Mouse (Mus musculus) lung, embryonic 14.5 days (tissue): ENCODE results near the gene Inpp4b. TPM values are rescaled to one million over a fixed set of nuclear protein-coding genes. Genes with fewer than 3 reads are reported as not detected.

Source experiments
- ATAC-seq: fragments of 200-750 bp; cut with Nextera tagmentation; 2 replicates; pipeline ENCODE4 v1.8.0; 2017; ENCODE audit warnings: mild to moderate bottlenecking, moderate TSS enrichment, moderate library complexity; ENCODE audit not compliant: insufficient read depth
- DNase-seq: peaks from one replicate; pipeline ENCODE4 v3.0.0-alpha.2; 2015
- H3K27ac ChIP-seq: fragments of 300-500 bp; sonication (generic); 2 replicates; pipeline ENCODE4 v1.5.1; 2014; ENCODE audit warnings: low read depth, mild to moderate bottlenecking, moderate library complexity
- H3K27me3 ChIP-seq: fragments of 300-500 bp; sonication (generic); 2 replicates; pipeline ENCODE4 v1.6.1; 2014; ENCODE audit warnings: low read length, control low read depth; ENCODE audit not compliant: insufficient read depth
- H3K36me3 ChIP-seq: fragments of 300-500 bp; sonication (generic); 2 replicates; pipeline ENCODE4 v1.6.1; 2014; ENCODE audit warnings: control low read depth; ENCODE audit not compliant: insufficient read depth
- H3K4me1 ChIP-seq: fragments of 300-500 bp; sonication (generic); 2 replicates; pipeline ENCODE4 v1.6.1; 2014; ENCODE audit warnings: antibody characterized with exemption, control low read depth; ENCODE audit not compliant: insufficient read depth
- H3K4me2 ChIP-seq: fragments of 300-500 bp; sonication (generic); 2 replicates; pipeline ENCODE4 v1.6.1; 2014; ENCODE audit warnings: mild to moderate bottlenecking
- H3K4me3 ChIP-seq: fragments of 300-500 bp; sonication (generic); 2 replicates; pipeline ENCODE4 v1.5.1; 2014; ENCODE audit warnings: low read depth, low read length
- H3K9ac ChIP-seq: fragments of 300-500 bp; sonication (generic); 2 replicates; pipeline ENCODE4 v1.6.1; 2014
- H3K9me3 ChIP-seq: fragments of 300-500 bp; sonication (generic); 2 replicates; pipeline ENCODE4 v1.6.1; 2016; ENCODE audit warnings: low read depth, low read length, control low read depth
- CTCF ChIP-seq: IDR thresholded peaks from 2 replicates; pipeline ENCODE4 v1.5.1; 2016; ENCODE audit warnings: antibody characterized with exemption, low read depth
- WGBS: fragments of 180-500 bp; shearing (Covaris S2); extraction: QIAGEN DNeasy Blood & Tissue Kit; methylation state at CpG from one replicate; pipeline ENCODE4 v1.1.7; 2014; 5-methylcytosine and 5-hydroxymethylcytosine counted together
- polyA plus RNA-seq: library from polyadenylated mRNA; unstranded; fragments of >200 nt; fragmentation: Nextera tagmentation; extraction: Ambion mirVana; gene quantifications from 2 replicates; pipeline ENCODE4 v1.2.1, GENCODE M21; 2014

Inpp4b gene
- 6.3 and 7.4 TPM in 2 replicates for polyA plus RNA-seq

DNA sequence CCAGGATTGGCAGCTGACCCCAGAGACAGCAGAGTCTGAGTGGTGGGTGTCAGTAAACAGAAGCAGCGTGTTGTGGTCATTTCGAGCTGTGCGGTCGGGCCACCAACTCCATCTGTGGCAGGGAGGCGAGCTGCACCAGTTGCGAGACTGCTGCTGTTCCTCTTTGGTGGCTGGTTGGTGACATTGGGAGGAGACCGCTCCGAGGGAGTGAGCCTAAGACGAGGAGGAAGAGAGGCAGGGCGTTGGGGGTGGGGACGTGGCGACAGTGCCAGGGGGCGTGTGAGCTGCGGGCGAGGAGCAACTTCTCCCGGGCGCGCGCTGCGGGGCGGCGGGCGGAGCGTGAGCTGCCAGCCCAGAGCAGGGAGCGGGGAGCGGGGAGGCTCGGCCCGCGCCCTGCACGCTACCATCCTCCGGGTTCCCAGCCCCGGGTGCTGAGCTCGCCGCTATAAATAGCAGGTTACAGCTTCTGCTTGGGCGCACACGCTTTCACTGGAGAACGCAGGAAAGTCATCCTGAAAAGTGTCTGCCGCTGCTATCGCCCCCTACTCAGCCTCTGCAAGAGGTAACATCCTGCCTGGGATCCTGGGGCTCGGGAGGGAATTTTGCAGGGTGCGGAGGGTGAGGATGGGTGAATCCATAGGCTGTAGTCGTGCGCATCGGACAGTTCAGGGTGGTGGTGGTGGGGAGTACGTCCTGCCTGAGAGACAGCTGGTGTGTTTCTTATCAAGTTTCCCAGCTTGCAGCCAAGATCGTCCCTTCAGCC, at the start of gene Inpp4b:
TSS of gene Inpp4b (plus strand) at position 321 of the 763 bp plus-strand sequence.
- H3K27ac ChIP-seq: no peak within 1 kb of the TSS

DNA sequence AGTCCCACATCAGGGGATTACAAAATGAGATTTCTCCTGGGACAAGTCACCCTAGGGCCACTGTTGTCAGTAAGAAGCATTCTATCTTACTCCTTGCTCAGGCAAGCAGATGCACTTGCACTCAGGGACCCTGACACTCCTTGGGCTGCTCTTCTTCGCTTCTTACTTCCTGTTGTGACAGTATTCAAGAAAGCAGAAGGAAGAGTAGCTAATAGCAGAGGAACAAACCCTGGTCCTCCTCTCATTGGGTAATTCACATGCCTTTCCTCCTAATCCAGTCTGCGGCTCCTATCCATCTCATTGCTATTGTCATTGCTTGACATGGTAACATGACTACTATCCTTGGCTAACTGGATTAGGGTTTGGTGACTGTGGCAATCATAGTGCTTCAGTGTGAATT, 7.1 kb upstream of the Inpp4b start:
- no peaks in the 10 kb centered on the region for H3K27me3 ChIP-seq
- no peak for ATAC-seq
- no peak overlapping the region for H3K27ac ChIP-seq
- TF ChIP-seq CTCF: no peak
- DNase-seq: no peak
- no peaks in the 10 kb centered on the region for H3K36me3 ChIP-seq
- 72% methylated on average over 2 of the region's 2 CpGs for WGBS
- H3K4me2 ChIP-seq: no peak overlapping the region
- no peaks in the 10 kb centered on the region for H3K9me3 ChIP-seq
- no peak overlapping the region for H3K9ac ChIP-seq
- no peaks in the 10 kb centered on the region for H3K4me1 ChIP-seq
- H3K4me3 ChIP-seq: no peak overlapping the region

More for the DNA sequence above, at the start of gene Inpp4b:
- no peaks in the 10 kb centered on the region for H3K4me1 ChIP-seq
- H3K9ac ChIP-seq: peak within 1 kb of the TSS; percentile 51
- TF ChIP-seq CTCF: no peak
- under 1% methylated on average over 46 of the region's 46 CpGs for WGBS
- ATAC-seq: peak; percentile 78
- peak; percentile 61 for DNase-seq
- peaks cover 7% of the 10 kb centered on the region; the same call in 1 of the 2 replicates for H3K27me3 ChIP-seq
- no peaks in the 10 kb centered on the region for H3K36me3 ChIP-seq
- H3K4me3 ChIP-seq: peak within 1 kb of the TSS; percentile 56
- peak within 1 kb of the TSS; percentile 93 for H3K4me2 ChIP-seq
- no peaks in the 10 kb centered on the region for H3K9me3 ChIP-seq

DNA sequence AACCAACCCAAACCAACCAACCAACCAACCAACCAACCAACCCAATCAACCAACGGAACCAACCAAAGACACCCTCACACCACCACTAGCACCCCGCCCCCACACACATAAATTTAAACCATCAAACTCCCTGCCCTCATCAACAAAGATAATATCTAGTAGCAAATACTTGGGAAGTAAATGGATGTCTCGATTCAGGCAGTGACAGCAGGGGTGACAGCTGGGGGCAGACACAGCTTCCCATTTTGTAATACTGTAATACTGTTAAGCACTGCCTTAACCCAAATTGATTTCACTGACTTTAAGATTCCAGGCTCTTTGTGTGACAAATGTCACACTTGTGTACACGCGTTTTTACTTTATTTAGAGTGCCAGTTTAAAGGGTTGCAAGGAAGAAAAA, 1.2 kb upstream of the Inpp4b start:
- H3K9me3 ChIP-seq: no peaks in the 10 kb centered on the region
- peak overlapping the region; percentile 93 for H3K4me2 ChIP-seq
- TF ChIP-seq CTCF: no peak
- H3K9ac ChIP-seq: no peak overlapping the region
- 45% methylated on average over 5 of the region's 5 CpGs for WGBS
- no peaks in the 10 kb centered on the region for H3K36me3 ChIP-seq
- H3K27me3 ChIP-seq: peaks cover 7% of the 10 kb centered on the region; the same call in 1 of the 2 replicates
- H3K4me1 ChIP-seq: no peaks in the 10 kb centered on the region
- no peak overlapping the region for H3K27ac ChIP-seq
- peak overlapping the region; percentile 56 for H3K4me3 ChIP-seq
- ATAC-seq (no peak), DNase-seq (no peak)

- Histone ChIP-seq H3K4me2 (peak overlapping the region; percentile 93), H3K27ac (no peak overlapping the region), H3K27me3 (peaks cover 7% of the 10 kb centered on the region; the same call in 1 of the 2 replicates), H3K9ac (peak overlapping the region; percentile 51), H3K4me3 (peak overlapping the region; percentile 56), H3K9me3 (no peaks in the 10 kb centered on the region), H3K4me1 (no peaks in the 10 kb centered on the region), H3K36me3 (no peaks in the 10 kb centered on the region)
- peak; percentile 53 for TF ChIP-seq CTCF
- under 1% methylated on average over 23 of the region's 23 CpGs for WGBS
- DNase-seq (peak; percentile 72), ATAC-seq (peak; percentile 77)
Observed at GRCm38 (mm10) chr8:81341591-81342235, 643 bp upstream of the Inpp4b start.

- H3K27ac ChIP-seq: no peak overlapping the region
- no peak overlapping the region for H3K9ac ChIP-seq
- peaks cover 7% of the 10 kb centered on the region; the same call in 1 of the 2 replicates for H3K27me3 ChIP-seq
- no peak for TF ChIP-seq CTCF
- no peak for ATAC-seq
- H3K4me3 ChIP-seq: peak overlapping the region; percentile 56
- no peaks in the 10 kb centered on the region for H3K36me3 ChIP-seq
- peak overlapping the region; percentile 93 for H3K4me2 ChIP-seq
- DNase-seq: peak; percentile 2
- H3K9me3 ChIP-seq: no peaks in the 10 kb centered on the region
- H3K4me1 ChIP-seq: no peaks in the 10 kb centered on the region
- WGBS: 19% methylated on average over 3 of the region's 3 CpGs
Observed at GRCm38 (mm10) chr8:81342999-81343302, 595 bp downstream of the Inpp4b start.

- Histone ChIP-seq H3K27ac (no peak overlapping the region), H3K4me1 (no peaks in the 10 kb centered on the region), H3K27me3 (peaks cover 7% of the 10 kb centered on the region; the same call in 1 of the 2 replicates), H3K4me3 (no peak overlapping the region), H3K9me3 (no peaks in the 10 kb centered on the region), H3K4me2 (no peak overlapping the region), H3K36me3 (no peaks in the 10 kb centered on the region), H3K9ac (no peak overlapping the region)
- TF ChIP-seq CTCF: no peak
- WGBS: 82% methylated on average over 2 of the region's 2 CpGs
- DNase-seq (no peak), ATAC-seq (no peak)
Observed at GRCm38 (mm10) chr8:81345170-81345697, 2.9 kb downstream of the Inpp4b start.

- DNase-seq: peak; percentile 81
- Histone ChIP-seq H3K4me3 (no peak overlapping the region), H3K4me2 (no peak overlapping the region), H3K9ac (no peak overlapping the region), H3K4me1 (no peaks in the 10 kb centered on the region), H3K27ac (no peak overlapping the region), H3K9me3 (no peaks in the 10 kb centered on the region), H3K27me3 (no peaks in the 10 kb centered on the region), H3K36me3 (no peaks in the 10 kb centered on the region)
- no peak for ATAC-seq
- WGBS: 88% methylated on average over 1 of the region's 1 CpGs
- TF ChIP-seq CTCF: peak; percentile 84
Observed at GRCm38 (mm10) chr8:81349452-81349851, 7.1 kb downstream of the Inpp4b start.
